ENCODE assay signal across 16 mouse cellular contexts in genomic region chr2:121339057-121339456, GRCm38 (mm10). TPM values are rescaled to one million over a fixed set of nuclear protein-coding genes. Genes with fewer than 3 reads are reported as not detected.
A peak's percentile ranks its signal among the peaks of the same experiment; 100 is the strongest.
DNase-seq lines count a peak whose midpoint lies in the region; TF ChIP-seq lines count a peak whose summit lies in the region.
"Had no signal": no experiment of that assay in that cellular context is flagged by ENCODE, and none has a peak within 500 bp of the region (broad histone marks: within the 10 kb centered on the region; RNA-seq: fewer than 3 reads in every experiment).

No protein-coding gene starts in this region.

- TF ChIP-seq CTCF in layer of hippocampus, adult 2 months (conservative IDR thresholded peaks at IDR 0.05), result peak; percentile 65
- peak; percentile 10 to 69 (median 47); a peak in 4 of 6 replicates for TF ChIP-seq CTCF in MEL (IDR thresholded peaks at IDR 0.05 in 2 of 3, conservative IDR thresholded peaks at IDR 0.05 in 1 of 3; ENCODE audit: control insufficient read depth in 1 of 3, insufficient read depth in 1 of 3, low read depth in 2 of 3, low read length in 3 of 3, poor library complexity in 1 of 3, severe bottlenecking in 1 of 3)

- H3K27me3 ChIP-seq in MEL (ENCODE audit: control insufficient read depth in 1 of 2, insufficient read depth in 2 of 2, low read length in 2 of 2), result no peaks in the 10 kb centered on the region
- H3K27me3 ChIP-seq in splenic B cell, adult 2 months (ENCODE audit: control insufficient read depth, insufficient read depth, low read length, poor library complexity, severe bottlenecking), result no peaks in the 10 kb centered on the region
- H3K27me3 ChIP-seq: kidney, embryonic 15.5 days; liver, embryonic 13.5 days had no signal

- no peaks in the 10 kb centered on the region for H3K79me2 ChIP-seq in MEL (ENCODE audit: control insufficient read depth, insufficient read depth, low read length, poor library complexity)

- H3K27ac ChIP-seq in layer of hippocampus, adult 2 months, result no peak overlapping the region
- no peak overlapping the region for H3K27ac ChIP-seq in MEL (ENCODE audit: control insufficient read depth, low read depth, low read length)
- H3K27ac ChIP-seq: hindbrain, embryonic 14.5 days; kidney, embryonic 15.5 days; liver, embryonic 13.5 days had no signal

- no peaks in the 10 kb centered on the region for H3K4me1 ChIP-seq in MEL (ENCODE audit: control insufficient read depth in 1 of 2, insufficient read depth in 2 of 2, low read length in 2 of 2)
- H3K4me1 ChIP-seq: kidney, embryonic 15.5 days; liver, embryonic 13.5 days had no signal

- H3K4me3 ChIP-seq in layer of hippocampus, adult 2 months, result no peak overlapping the region
- H3K4me3 ChIP-seq in MEL (ENCODE audit: control insufficient read depth in 1 of 2, insufficient read depth in 1 of 2, low read depth in 2 of 2, low read length in 2 of 2), result no peak overlapping the region
- H3K4me3 ChIP-seq: kidney, embryonic 15.5 days; liver, embryonic 13.5 days had no signal

- no peak for TF ChIP-seq POLR2A in MEL (IDR thresholded peaks at IDR 0.05; ENCODE audit: control insufficient read depth in 1 of 2, insufficient read depth in 1 of 2, low read depth in 1 of 2, low read length in 2 of 2, poor library complexity in 1 of 2)

- no peak overlapping the region for H3K9ac ChIP-seq in MEL (ENCODE audit: control insufficient read depth, low read depth, low read length, poor library complexity, severe bottlenecking)
- H3K9ac ChIP-seq: hindbrain, embryonic 14.5 days; kidney, embryonic 15.5 days; liver, embryonic 13.5 days had no signal

- no peak for TF ChIP-seq EP300 in MEL (IDR thresholded peaks at IDR 0.05; ENCODE audit: low read depth in 1 of 2, low read length in 2 of 2)

- no peaks in the 10 kb centered on the region; a peak in 1 of 4 replicates for H3K36me3 ChIP-seq in MEL (ENCODE audit: control insufficient read depth in 1 of 2, insufficient read depth in 2 of 2, low read length in 2 of 2)
- peaks cover 3% of the 10 kb centered on the region; the same call in 1 of the 2 replicates for H3K36me3 ChIP-seq in splenic B cell, adult 2 months (ENCODE audit: control insufficient read depth, insufficient read depth, low read length, poor library complexity, severe bottlenecking)
- H3K36me3 ChIP-seq: liver, embryonic 13.5 days had no signal

- TF ChIP-seq RAD21 in MEL (IDR thresholded peaks at IDR 0.05; ENCODE audit: low read depth, low read length), result peak; percentile 75

- DNase-seq in layer of hippocampus, adult 2 months (ENCODE audit: low spot score in 2 of 2), result no peak
- DNase-seq in layer of hippocampus, adult 11-12 months (ENCODE audit: low spot score), result no peak
- peak; percentile 22 for DNase-seq in thymus, postnatal 14 days
- no peak for DNase-seq in thymus, postnatal 36 days
- DNase-seq in MEL (ENCODE audit: low read depth, low spot score), result peak; percentile 67
- peak; percentile 45 for DNase-seq in splenic B cell, adult 2 months (ENCODE audit: low read depth, low spot score)
- no peak for DNase-seq in embryo, embryonic 10 days (ENCODE audit: low spot score)
- DNase-seq in right cerebral cortex, adult 2 months (ENCODE audit: low spot score in 2 of 2), result no peak
- DNase-seq: adrenal gland, postnatal 10 days; layer of hippocampus, postnatal 36 days; liver, embryonic 13.5 days; right cerebral cortex, adult 18-20 months had no signal

- no peaks in the 10 kb centered on the region for H3K9me3 ChIP-seq in MEL (replicated peaks; ENCODE audit: insufficient read depth, low read length)
- H3K9me3 ChIP-seq: kidney, embryonic 15.5 days; liver, embryonic 13.5 days had no signal

TF ChIP-seq in MEL, 35 proteins besides CTCF, POLR2A, EP300 and RAD21:
- TF ChIP-seq SMC3 (IDR thresholded peaks at IDR 0.05; ENCODE audit: low read depth, low read length) (peak; percentile 64), TAL1 (IDR thresholded peaks at IDR 0.05; ENCODE audit: low read length) (no peak), ZC3H11A (IDR thresholded peaks at IDR 0.05; ENCODE audit: low read depth, low read length) (peak; percentile 32; the same call in 1 of the 2 replicates)

RNA-seq across cellular contexts. Expression of gene Ppip5k1, which starts 16.1 kb away (rescaled TPM):
- 100 to 1,000 TPM; 106 to 110 TPM for total RNA-seq in layer of hippocampus, adult 2 months (2021)
- total RNA-seq in MEL (2012; rRNA removed), result 8.7 and 10.4 TPM in 2 replicates
- polyA plus RNA-seq in MEL (2012; ENCODE audit: insufficient read depth in 1 of 2, insufficient read length in 2 of 2, low read depth in 1 of 2, low replicate concordance in 2 of 2, missing spikeins in 1 of 2), result 10 to 100 TPM in 1 of 2 experiments, not detected in 1; 14.8 TPM

RNA-seq across cellular contexts. Expression of gene Ckmt1, which starts 18.5 kb away (rescaled TPM):
- 100 to 1,000 TPM; 360 to 396 TPM for total RNA-seq in layer of hippocampus, adult 2 months (2021)
- total RNA-seq in MEL (2012; rRNA removed), result not detected in 2 replicates
- polyA plus RNA-seq in MEL (2012; ENCODE audit: insufficient read depth in 1 of 2, insufficient read length in 2 of 2, low read depth in 1 of 2, low replicate concordance in 2 of 2, missing spikeins in 1 of 2), result not detected
- total RNA-seq: megakaryocyte-erythroid progenitor cell, adult 5-6 weeks had no signal

RNA-seq across cellular contexts. Expression of gene Strc, which starts 47.9 kb away (rescaled TPM):
- under 1 TPM; 0.46 to 0.69 TPM for total RNA-seq in layer of hippocampus, adult 2 months (2021)
- total RNA-seq in MEL (2012; rRNA removed), result not detected in 2 replicates
- not detected for polyA plus RNA-seq in MEL (2012; ENCODE audit: insufficient read depth in 1 of 2, insufficient read length in 2 of 2, low read depth in 1 of 2, low replicate concordance in 2 of 2, missing spikeins in 1 of 2)
- total RNA-seq: adrenal gland, postnatal 10 days; megakaryocyte-erythroid progenitor cell, adult 5-6 weeks had no signal
- polyA plus RNA-seq: hindbrain, embryonic 14.5 days; kidney, embryonic 15.5 days; liver, embryonic 13.5 days; neural tube, embryonic 11.5 days had no signal

RNA-seq across cellular contexts. Expression of gene Map1a, which starts 49.7 kb away (rescaled TPM):
- total RNA-seq in layer of hippocampus, adult 2 months (2021), result 100 to 1,000 TPM; 622 to 629 TPM
- total RNA-seq in MEL (2012; rRNA removed), result 0.77 and 2.6 TPM in 2 replicates
- polyA plus RNA-seq in MEL (2012; ENCODE audit: insufficient read depth in 1 of 2, insufficient read length in 2 of 2, low read depth in 1 of 2, low replicate concordance in 2 of 2, missing spikeins in 1 of 2), result 1 to 10 TPM in 1 of 2 experiments, not detected in 1; 9.4 TPM
- total RNA-seq: megakaryocyte-erythroid progenitor cell, adult 5-6 weeks had no signal

Comparison
In these comparisons a context has a peak if more than half of its experiments do, and no peak if none do; other contexts are left out.
1. DNase-seq: peak in thymus, postnatal 14 days (single experiment), MEL (single experiment) and splenic B cell, adult 2 months (single experiment); none in layer of hippocampus, adult 2 months (0 of 2), layer of hippocampus, adult 11-12 months (single experiment), thymus, postnatal 36 days (0 of 2), embryo, embryonic 10 days (single experiment) and right cerebral cortex, adult 2 months (0 of 2).
2. RNA of gene Ckmt1, which starts 18.5 kb away (total RNA-seq): 360 to 396 TPM in layer of hippocampus, adult 2 months; not detected in MEL; every median in the first group is over 100 times any median in the second.